Mouse (Mus musculus) hindbrain, embryonic 14.5 days (tissue): Measurements from ENCODE around the gene Pak1ip1. TPM values are rescaled to one million over a fixed set of nuclear protein-coding genes. Genes with fewer than 3 reads are reported as not detected.

Source experiments
- ATAC-seq: fragments of 200-750 bp; cut with Nextera tagmentation; 2 replicates; pipeline ENCODE4 v1.8.0; 2017; ENCODE audit warnings: moderate number of reproducible peaks, mild to moderate bottlenecking, moderate TSS enrichment, moderate library complexity; ENCODE audit not compliant: low FRiP score
- DNase-seq: peaks from one replicate; pipeline ENCODE4 v3.0.0-alpha.2; 2015; ENCODE audit warnings: low spot score
- H3K27ac ChIP-seq: fragments of 300-500 bp; sonication (generic); 2 replicates; pipeline ENCODE4 v1.5.1; 2014; ENCODE audit warnings: mild to moderate bottlenecking, moderate library complexity
- H3K27me3 ChIP-seq: fragments of 300-500 bp; sonication (generic); 2 replicates; pipeline ENCODE4 v1.6.1; 2014; ENCODE audit warnings: mild to moderate bottlenecking, low read length, mixed read lengths; ENCODE audit not compliant: control insufficient read depth, insufficient read depth
- H3K36me3 ChIP-seq: fragments of 300-500 bp; sonication (generic); replicated peaks from 2 replicates; pipeline ENCODE4 v1.6.1; 2014; ENCODE audit not compliant: control insufficient read depth, insufficient read depth
- H3K4me1 ChIP-seq: fragments of 300-500 bp; sonication (generic); replicated peaks from 2 replicates; pipeline ENCODE4 v1.6.1; 2014; ENCODE audit warnings: antibody characterized with exemption, low read length, mixed read lengths; ENCODE audit not compliant: control insufficient read depth, insufficient read depth
- H3K4me2 ChIP-seq: fragments of 300-500 bp; sonication (generic); replicated peaks from 2 replicates; pipeline ENCODE4 v1.6.1; 2014; ENCODE audit warnings: mild to moderate bottlenecking, moderate library complexity
- H3K4me3 ChIP-seq: fragments of 300-500 bp; sonication (generic); replicated peaks from 2 replicates; pipeline ENCODE4 v1.5.1; 2014; ENCODE audit warnings: mild to moderate bottlenecking, low read length
- H3K9ac ChIP-seq: fragments of 300-500 bp; sonication (generic); 2 replicates; pipeline ENCODE4 v1.6.1; 2014
- H3K9me3 ChIP-seq: fragments of 300-500 bp; sonication (generic); 2 replicates; pipeline ENCODE4 v1.6.1; 2016; ENCODE audit warnings: low read length; ENCODE audit not compliant: control insufficient read depth
- WGBS: fragments of 180-500 bp; shearing (Covaris S2); extraction: QIAGEN DNeasy Blood & Tissue Kit; methylation state at CpG from one replicate; pipeline ENCODE4 v1.1.7; 2014; 5-methylcytosine and 5-hydroxymethylcytosine counted together
- polyA plus RNA-seq: library from polyadenylated mRNA; unstranded; fragments of >200 nt; fragmentation: Nextera tagmentation; extraction: Ambion mirVana; gene quantifications from 2 replicates; pipeline ENCODE4 v1.2.1, GENCODE M21; 2014

Gene Pak1ip1
- polyA plus RNA-seq, 1 experiment from 2014 or later: 57.0 TPM

GRCm38 (mm10) chr13:41051965-41052364 lies 51.1 kb downstream of the Pak1ip1 start:
- Histone ChIP-seq H3K4me1 (no peaks in the 10 kb centered on the region), H3K27me3 (no peaks in the 10 kb centered on the region), H3K9ac (no peak overlapping the region), H3K9me3 (no peaks in the 10 kb centered on the region), H3K36me3 (no peaks in the 10 kb centered on the region), H3K4me2 (no peak overlapping the region), H3K27ac (no peak overlapping the region), H3K4me3 (no peak overlapping the region)
- 76% methylated on average over 5 of the region's 5 CpGs for WGBS
- no peak for ATAC-seq
- DNase-seq: no peak

Other genes starting within 250 kb of the Pak1ip1 start
- 7.4 and 8.1 TPM in 2 replicates for gene Gcnt2, start 141.3 kb upstream of the Pak1ip1 start, polyA plus RNA-seq
- 136 and 147 TPM in 2 replicates for gene Tmem14c, start 15.3 kb downstream of the Pak1ip1 start, polyA plus RNA-seq
- gene Mak, start 78.7 kb downstream of the Pak1ip1 start, polyA plus RNA-seq: 2.6 and 2.7 TPM in 2 replicates
- gene Gcm2, start 110.0 kb downstream of the Pak1ip1 start, polyA plus RNA-seq: not detected in 2 replicates
- gene Sycp2l, start 113.3 kb downstream of the Pak1ip1 start, polyA plus RNA-seq: not detected in 2 replicates
- gene Elovl2, start 219.4 kb downstream of the Pak1ip1 start, polyA plus RNA-seq: 39.7 and 45.8 TPM in 2 replicates
- gene Smim13, start 248.8 kb downstream of the Pak1ip1 start, polyA plus RNA-seq: 28.9 and 37.8 TPM in 2 replicates